Mouse (Mus musculus) midbrain, embryonic 14.5 days (tissue): Measurements from ENCODE around the gene Apoc4. TPM values are rescaled to one million over a fixed set of nuclear protein-coding genes. Genes with fewer than 3 reads are reported as not detected.
"Not testable (repeated sequence)": the region's sequence is repeated elsewhere in the genome, so short reads cannot be mapped to it uniquely, and the experiment has no call there.

ENCODE experiments used
- ATAC-seq: fragments of 200-750 bp; cut with Nextera tagmentation; 2 replicates; pipeline ENCODE4 v1.8.0; 2017; ENCODE audit warnings: moderate number of reproducible peaks, moderate library complexity; ENCODE audit not compliant: low FRiP score, low TSS enrichment
- DNase-seq: peaks from one replicate; pipeline ENCODE4 v3.0.0-alpha.2; 2015
- H3K27ac ChIP-seq: fragments of 300-500 bp; sonication (generic); replicated peaks from 2 replicates; pipeline ENCODE4 v1.5.1; 2014; ENCODE audit warnings: mild to moderate bottlenecking, low read depth, low read length, moderate library complexity
- H3K27me3 ChIP-seq: fragments of 300-500 bp; sonication (generic); 2 replicates; pipeline ENCODE4 v1.6.1; 2014; ENCODE audit warnings: low read length, control low read depth, mixed read lengths; ENCODE audit not compliant: control insufficient read depth, insufficient read depth
- H3K36me3 ChIP-seq: fragments of 300-500 bp; sonication (generic); 2 replicates; pipeline ENCODE4 v1.6.1; 2014; ENCODE audit warnings: low read length, control low read depth; ENCODE audit not compliant: control insufficient read depth, insufficient read depth
- H3K4me1 ChIP-seq: fragments of 300-500 bp; sonication (generic); 2 replicates; pipeline ENCODE4 v1.6.1; 2014; ENCODE audit warnings: mild to moderate bottlenecking, antibody characterized with exemption, low read length, control low read depth; ENCODE audit not compliant: control insufficient read depth, insufficient read depth
- H3K4me2 ChIP-seq: fragments of 300-500 bp; sonication (generic); 2 replicates; pipeline ENCODE4 v1.6.1; 2014; ENCODE audit warnings: mild to moderate bottlenecking, low read length, moderate library complexity
- H3K4me3 ChIP-seq: fragments of 300-500 bp; sonication (generic); replicated peaks from 2 replicates; pipeline ENCODE4 v1.5.1; 2014; ENCODE audit warnings: low read depth, low read length
- H3K9ac ChIP-seq: fragments of 300-500 bp; sonication (generic); replicated peaks from 2 replicates; pipeline ENCODE4 v1.6.1; 2014; ENCODE audit warnings: mild to moderate bottlenecking, low read length, moderate library complexity
- H3K9me3 ChIP-seq: fragments of 300-500 bp; sonication (generic); 2 replicates; pipeline ENCODE4 v1.6.1; 2016; ENCODE audit warnings: low read length, control low read depth, mixed read lengths; ENCODE audit not compliant: control insufficient read depth
- WGBS: fragments of 180-500 bp; shearing (Covaris S2); extraction: QIAGEN DNeasy Blood & Tissue Kit; methylation state at CpG from one replicate; pipeline ENCODE4 v1.1.7; 2014; 5-methylcytosine and 5-hydroxymethylcytosine counted together
- polyA plus RNA-seq: library from polyadenylated mRNA; unstranded; fragments of >200 nt; fragmentation: Nextera tagmentation; extraction: Ambion mirVana; gene quantifications from 2 replicates; pipeline ENCODE4 v1.2.1, GENCODE M21; 2014

Gene Apoc4
- polyA plus RNA-seq, 1 experiment from 2014 or later, result not detected

GRCm38 (mm10) chr7:19688611-19689010 is 7.3 kb upstream of the Apoc4 start:
- Histone ChIP-seq H3K9me3 (no peaks in the 10 kb centered on the region), H3K9ac (no peak overlapping the region), H3K4me2 (no peak overlapping the region), H3K27ac (no peak overlapping the region), H3K4me1 (no peaks in the 10 kb centered on the region), H3K27me3 (no peaks in the 10 kb centered on the region), H3K4me3 (no peak overlapping the region), H3K36me3 (no peaks in the 10 kb centered on the region)
- WGBS, result 94% methylated on average over 2 of the region's 2 CpGs
- DNase-seq (no peak), ATAC-seq (no peak)

GRCm38 (mm10) chr7:19688101-19688500 is 6.8 kb upstream of the Apoc4 start:
- no peak overlapping the region for H3K4me2 ChIP-seq
- H3K9me3 ChIP-seq, result no peaks in the 10 kb centered on the region
- H3K27ac ChIP-seq, result no peak overlapping the region
- H3K4me3 ChIP-seq, result no peak overlapping the region
- H3K27me3 ChIP-seq, result no peaks in the 10 kb centered on the region
- DNase-seq (no peak), ATAC-seq (no peak)
- no peak overlapping the region for H3K9ac ChIP-seq
- no peaks in the 10 kb centered on the region for H3K4me1 ChIP-seq
- 93% methylated on average over 10 of the region's 10 CpGs for WGBS
- H3K36me3 ChIP-seq, result no peaks in the 10 kb centered on the region

- not testable (repeated sequence) for H3K27me3 ChIP-seq
These were observed 5.8 kb upstream of the Apoc4 start for GRCm38 (mm10) chr7:19686927-19687583.

GRCm38 (mm10) chr7:19686521-19686920 is 5.2 kb upstream of the Apoc4 start:
- Histone ChIP-seq H3K27ac (no peak overlapping the region), H3K36me3 (no peaks in the 10 kb centered on the region), H3K9ac (no peak overlapping the region), H3K9me3 (no peaks in the 10 kb centered on the region), H3K27me3 (no peaks in the 10 kb centered on the region), H3K4me1 (no peaks in the 10 kb centered on the region), H3K4me3 (no peak overlapping the region), H3K4me2 (no peak overlapping the region)
- WGBS, result 92% methylated on average over 6 of the region's 6 CpGs
- ATAC-seq (no peak), DNase-seq (no peak)

More at GRCm38 (mm10) chr7:19686927-19687583, 5.8 kb upstream of the Apoc4 start:
- not testable (repeated sequence) for H3K4me1 ChIP-seq, H3K27ac ChIP-seq, H3K36me3 ChIP-seq, DNase-seq, H3K9me3 ChIP-seq, H3K4me2 ChIP-seq, H3K9ac ChIP-seq, ATAC-seq, H3K4me3 ChIP-seq
- WGBS, result 76% methylated on average over 8 of the region's 8 CpGs

- no peaks in the 10 kb centered on the region for H3K27me3 ChIP-seq
- ATAC-seq (no peak), DNase-seq (no peak)
- H3K27ac ChIP-seq, result no peak overlapping the region
- H3K9me3 ChIP-seq, result no peaks in the 10 kb centered on the region
- H3K4me2 ChIP-seq, result no peak overlapping the region
- WGBS, result 67% methylated on average over 4 of the region's 4 CpGs
- no peaks in the 10 kb centered on the region for H3K36me3 ChIP-seq
- no peak overlapping the region for H3K4me3 ChIP-seq
- H3K4me1 ChIP-seq, result no peaks in the 10 kb centered on the region
- no peak overlapping the region for H3K9ac ChIP-seq
These were observed 4.1 kb upstream of the Apoc4 start for GRCm38 (mm10) chr7:19685374-19685773.

- Histone ChIP-seq H3K4me2 (no peak overlapping the region), H3K4me1 (no peaks in the 10 kb centered on the region), H3K36me3 (no peaks in the 10 kb centered on the region), H3K9ac (no peak overlapping the region), H3K4me3 (no peak overlapping the region), H3K9me3 (no peaks in the 10 kb centered on the region), H3K27ac (no peak overlapping the region), H3K27me3 (no peaks in the 10 kb centered on the region)
- DNase-seq (no peak), ATAC-seq (no peak)
- WGBS, result 88% methylated on average over 6 of the region's 6 CpGs
These were observed 2.5 kb upstream of the Apoc4 start for GRCm38 (mm10) chr7:19683771-19684201.

GRCm38 (mm10) chr7:19682979-19683378 is 1.7 kb upstream of the Apoc4 start:
- Histone ChIP-seq H3K27me3 (no peaks in the 10 kb centered on the region), H3K36me3 (no peaks in the 10 kb centered on the region), H3K9me3 (no peaks in the 10 kb centered on the region), H3K4me2 (no peak overlapping the region), H3K27ac (no peak overlapping the region), H3K4me3 (no peak overlapping the region), H3K9ac (no peak overlapping the region), H3K4me1 (no peaks in the 10 kb centered on the region)
- DNase-seq (no peak), ATAC-seq (no peak)
- 84% methylated on average over 3 of the region's 3 CpGs for WGBS

GRCm38 (mm10) chr7:19680702-19681101 is 577 bp downstream of the Apoc4 start:
- DNase-seq (no peak), ATAC-seq (no peak)
- H3K9me3 ChIP-seq, result no peaks in the 10 kb centered on the region
- H3K27ac ChIP-seq, result no peak overlapping the region
- no peaks in the 10 kb centered on the region for H3K27me3 ChIP-seq
- H3K4me1 ChIP-seq, result no peaks in the 10 kb centered on the region
- no peaks in the 10 kb centered on the region for H3K36me3 ChIP-seq
- WGBS, result 87% methylated on average over 2 of the region's 2 CpGs
- H3K4me3 ChIP-seq, result no peak overlapping the region
- no peak overlapping the region for H3K9ac ChIP-seq
- no peak overlapping the region for H3K4me2 ChIP-seq

GRCm38 (mm10) chr7:19678901-19679300 is 2.4 kb downstream of the Apoc4 start:
- no peak for ATAC-seq
- H3K4me2 ChIP-seq, result no peak overlapping the region
- no peaks in the 10 kb centered on the region for H3K36me3 ChIP-seq
- no peak overlapping the region for H3K9ac ChIP-seq
- no peaks in the 10 kb centered on the region for H3K4me1 ChIP-seq
- DNase-seq, result no peak
- H3K4me3 ChIP-seq, result no peak overlapping the region
- no peak overlapping the region for H3K27ac ChIP-seq
- 81% methylated on average over 3 of the region's 3 CpGs for WGBS
- H3K9me3 ChIP-seq, result no peaks in the 10 kb centered on the region
- no peaks in the 10 kb centered on the region for H3K27me3 ChIP-seq
